Mouse (Mus musculus) ovary, postnatal 14 days (tissue): ENCODE data around the gene Rpl23.

Experiments used
- DNase-seq: peaks from one replicate; pipeline ENCODE4 v3.0.0; 2022; ENCODE audit warnings: low spot score

Gene Rpl23

DNA sequence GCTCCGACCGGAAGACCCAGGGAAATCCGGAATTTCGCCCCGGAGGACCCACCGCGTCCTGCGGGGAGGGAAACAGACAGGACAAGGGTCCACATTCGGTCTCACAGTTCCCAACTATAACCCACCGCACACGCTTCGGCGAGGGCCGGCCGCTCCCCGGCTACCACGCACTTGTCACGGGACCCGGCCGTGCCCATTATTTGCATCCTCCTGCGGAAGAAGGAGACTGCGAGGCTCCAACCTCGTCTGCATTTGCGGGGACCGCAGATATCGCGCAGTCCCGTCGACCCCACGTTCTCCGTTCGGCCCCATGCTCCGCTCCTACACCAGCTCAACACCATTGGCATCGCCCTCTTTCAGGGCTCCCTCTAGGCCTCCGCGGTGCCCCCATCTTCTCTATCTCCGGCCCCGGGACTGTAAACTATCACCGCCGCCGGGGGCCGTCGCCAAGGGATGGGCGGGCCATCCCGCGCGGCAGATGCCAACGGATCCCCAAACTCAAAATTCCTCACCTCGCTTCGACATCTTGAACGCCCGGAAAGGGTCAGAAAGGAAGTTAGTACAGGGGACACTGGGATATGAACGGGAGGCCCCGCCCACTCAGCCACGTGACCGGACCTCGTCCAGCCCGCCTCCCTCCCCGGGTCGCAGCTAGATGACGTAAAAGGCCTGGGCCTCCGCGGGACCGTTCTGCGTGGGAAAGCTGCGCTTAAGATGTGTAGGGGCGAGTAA, at the start of gene Rpl23:
TSS of gene Rpl23 (minus strand) at position 606 of the 732 bp plus-strand sequence.
- peak; percentile 99 for DNase-seq

DNA sequence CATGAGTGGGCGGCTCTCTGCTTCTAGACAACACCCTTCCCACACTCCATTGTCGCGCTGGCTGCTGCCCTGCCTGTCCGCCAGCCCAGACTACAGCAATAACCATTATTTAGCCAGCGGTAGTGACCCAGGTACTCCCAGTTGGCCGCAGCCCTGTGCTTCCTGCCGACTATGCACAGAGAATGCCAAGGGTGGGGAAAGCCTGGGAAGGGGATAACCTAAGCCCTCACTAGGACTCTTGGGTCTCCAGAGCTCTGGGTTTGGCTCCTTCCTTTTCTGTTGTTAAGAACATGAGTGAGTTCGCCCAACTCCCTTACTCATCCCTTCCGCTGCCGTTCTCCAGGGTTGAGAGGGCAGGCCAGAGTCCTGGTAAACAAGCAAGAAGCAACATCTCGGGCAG, 49.8 kb upstream of the Rpl23 start:
- no peak for DNase-seq

DNA sequence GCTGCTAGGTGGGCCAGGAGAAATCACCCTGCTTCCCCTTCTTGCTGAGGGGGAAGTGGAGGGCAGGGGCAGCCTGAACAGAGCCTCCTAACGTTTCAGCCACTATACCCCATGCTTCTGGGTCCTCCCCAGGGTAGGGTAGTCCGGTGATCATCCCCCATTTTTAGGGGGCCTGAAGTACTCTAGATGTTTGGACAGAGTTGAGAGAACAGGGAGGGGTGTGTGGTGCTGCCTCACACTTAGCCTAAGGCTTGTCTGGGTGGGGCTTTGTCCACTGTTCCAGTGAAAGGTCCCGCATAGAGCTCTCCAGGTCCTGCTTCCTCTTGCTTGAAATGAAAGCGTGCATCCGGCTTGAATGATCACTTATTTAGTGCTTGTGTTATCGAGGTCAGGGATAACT, 48.3 kb upstream of the Rpl23 start:
- no peak for DNase-seq

DNA sequence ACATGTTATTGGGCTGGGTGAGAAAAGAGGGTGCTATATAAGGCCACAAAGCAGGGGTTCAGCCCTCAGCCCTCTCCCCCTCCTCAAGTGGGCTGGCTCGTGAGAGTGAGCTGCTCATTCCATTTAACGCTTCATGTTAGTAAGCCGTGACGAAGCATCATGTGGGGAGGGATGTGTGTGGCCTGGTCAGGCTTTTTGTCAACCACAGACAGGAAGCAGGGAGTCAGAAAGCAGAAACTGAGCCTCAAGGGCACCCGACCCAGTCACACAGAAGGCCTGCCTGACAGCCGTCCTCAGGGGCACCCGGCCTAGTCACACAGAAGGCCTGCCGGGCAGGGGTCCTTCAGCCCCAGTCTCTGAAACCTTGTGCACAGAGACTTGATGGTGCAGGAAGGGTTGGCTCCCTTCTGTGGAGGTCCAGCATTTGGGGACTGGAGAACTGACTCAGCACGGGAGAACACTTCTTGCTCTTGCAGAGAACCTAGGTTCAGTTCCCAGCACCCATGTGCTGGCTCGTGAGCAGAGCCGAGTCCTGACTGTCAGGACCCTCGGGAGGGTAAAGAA, 47.8 kb upstream of the Rpl23 start:
- no peak for DNase-seq

DNA sequence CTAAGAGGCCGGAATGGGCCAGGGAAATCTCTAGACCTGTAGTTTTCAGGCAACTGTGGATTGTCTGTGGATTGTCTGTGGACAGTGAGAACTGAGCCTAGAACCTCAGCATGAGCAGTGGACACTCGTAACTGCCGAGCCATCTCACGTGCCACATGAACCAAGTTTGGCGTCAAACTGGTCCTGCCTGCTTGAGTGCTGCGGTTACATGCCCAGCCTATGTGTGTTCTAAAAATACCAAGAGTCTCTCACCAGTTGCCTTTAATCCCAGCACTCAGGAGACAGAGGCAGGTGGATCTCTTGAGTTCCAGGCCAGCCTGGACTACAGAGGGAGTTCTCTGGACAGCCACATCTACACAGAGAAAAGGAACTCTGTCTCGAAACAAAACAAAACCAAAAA, 47.1 kb upstream of the Rpl23 start:
- no peak for DNase-seq

DNA sequence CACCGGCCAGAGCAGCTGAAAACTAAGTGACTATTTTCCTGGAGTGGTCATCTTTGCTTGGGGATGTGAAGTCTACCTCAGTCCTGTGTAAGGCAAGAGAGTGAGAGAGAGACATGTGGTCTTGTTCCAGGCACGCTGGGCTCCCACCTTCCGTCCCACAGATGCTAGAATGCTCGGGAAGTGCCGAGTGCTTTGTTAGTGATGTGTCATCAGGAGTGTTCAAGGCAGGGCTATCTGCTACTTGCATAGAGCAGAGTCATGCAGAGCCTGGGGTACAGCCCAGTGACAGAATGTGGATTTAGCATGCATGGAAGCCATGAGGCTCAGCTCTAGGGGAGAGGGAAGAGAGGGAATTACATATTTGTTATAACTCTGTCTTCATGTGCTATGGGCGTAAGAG, 45.4 kb upstream of the Rpl23 start:
- no peak for DNase-seq

DNA sequence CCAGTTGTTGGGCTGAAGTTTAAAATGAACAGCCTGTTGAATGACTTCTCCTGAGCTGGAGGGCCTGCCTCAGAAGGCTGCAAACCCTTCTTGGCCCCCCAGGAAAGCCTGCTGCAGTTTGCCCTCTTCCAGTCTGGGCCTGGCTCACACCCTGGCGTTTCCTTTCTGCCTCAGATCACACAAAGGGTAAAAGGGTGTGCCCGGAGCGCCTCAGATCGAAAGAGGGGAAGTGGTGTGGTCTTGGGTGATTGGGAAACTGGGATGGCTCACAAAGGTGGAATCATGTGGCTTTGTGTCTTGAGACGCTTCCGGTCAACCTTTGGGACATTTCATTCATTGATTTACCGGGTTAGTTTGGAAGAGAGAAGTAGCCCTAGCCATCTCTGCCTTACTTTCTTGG, 44.2 kb upstream of the Rpl23 start:
- no peak for DNase-seq

DNA sequence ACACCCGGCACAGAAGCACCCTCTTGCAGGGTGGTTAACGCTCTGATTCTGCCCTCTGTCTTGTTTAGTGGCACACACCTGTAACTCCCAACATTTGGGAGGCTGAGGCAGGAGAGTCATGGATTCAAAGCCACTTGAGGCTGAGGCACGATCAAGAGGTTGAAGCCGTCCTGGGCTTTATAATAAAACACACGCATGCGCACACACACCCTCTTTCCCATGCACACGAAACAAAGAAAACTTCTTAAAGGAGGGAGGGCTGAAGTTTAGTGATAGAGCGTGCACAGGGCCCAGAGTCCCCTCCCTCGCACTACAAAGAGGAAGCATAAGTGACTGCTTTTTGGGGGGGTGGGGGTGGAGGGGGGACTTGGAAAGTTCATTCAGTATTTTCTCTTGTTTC, 43.7 kb upstream of the Rpl23 start:
- DNase-seq = no peak

DNA sequence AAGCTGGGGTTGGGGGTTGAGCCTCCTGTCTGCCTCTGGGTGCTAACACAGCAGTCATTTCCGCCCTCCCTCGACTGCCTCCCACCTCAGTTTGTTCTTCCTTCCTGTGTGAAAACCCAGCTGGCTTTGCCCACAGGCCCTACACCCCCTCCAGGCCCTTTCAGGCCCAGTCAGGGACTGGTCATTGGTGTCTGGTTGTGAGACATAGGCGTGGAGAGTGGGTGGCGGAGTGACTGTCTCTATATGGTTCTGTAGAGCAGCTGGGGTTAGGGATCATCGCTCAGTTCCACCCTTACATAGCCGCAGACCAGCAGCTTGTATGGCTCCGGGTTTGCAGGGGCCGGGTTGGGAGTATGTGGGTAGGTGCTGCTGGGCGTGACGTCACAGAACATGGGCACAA, 43.1 kb upstream of the Rpl23 start:
- no peak for DNase-seq

DNA sequence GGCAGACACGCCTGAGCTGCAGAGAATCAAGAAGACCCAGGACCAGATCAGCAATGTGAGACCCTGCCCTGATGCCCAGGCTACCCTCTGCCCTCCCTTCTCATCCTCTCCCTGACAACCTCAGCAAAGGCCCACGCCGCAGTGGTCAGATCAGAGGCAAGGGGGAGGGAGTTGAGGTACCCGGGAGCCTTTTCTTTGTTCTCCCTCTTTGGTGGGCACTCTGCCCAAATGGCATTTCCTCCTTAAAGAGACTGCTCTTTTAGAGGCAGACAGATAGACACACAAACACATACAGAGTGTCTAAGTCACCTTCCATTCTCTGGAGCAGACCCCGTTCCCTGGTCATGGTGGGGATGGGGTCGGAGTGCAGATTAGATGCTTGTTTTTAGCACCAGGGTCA, 42.7 kb upstream of the Rpl23 start:
- no peak for DNase-seq

DNA sequence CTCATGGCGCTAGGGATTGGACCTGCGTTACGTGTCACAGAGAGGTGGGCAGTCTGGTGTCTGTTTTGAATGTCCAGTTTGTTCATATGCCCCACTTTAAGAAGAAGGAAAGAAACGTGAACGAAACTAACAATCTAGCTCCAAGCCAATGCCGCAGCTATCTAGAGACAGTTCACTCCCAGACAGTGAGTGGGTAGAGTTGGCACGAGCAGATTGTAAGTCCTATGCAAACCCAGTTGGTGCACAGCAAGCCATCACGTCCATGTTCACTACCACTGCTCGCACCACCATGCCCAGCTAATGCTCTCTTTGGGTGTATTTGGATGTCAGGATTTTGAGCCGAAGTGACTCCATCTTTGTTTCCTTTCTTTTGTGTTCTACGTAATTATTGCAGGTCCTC, 41.9 kb upstream of the Rpl23 start:
- no peak for DNase-seq

DNA sequence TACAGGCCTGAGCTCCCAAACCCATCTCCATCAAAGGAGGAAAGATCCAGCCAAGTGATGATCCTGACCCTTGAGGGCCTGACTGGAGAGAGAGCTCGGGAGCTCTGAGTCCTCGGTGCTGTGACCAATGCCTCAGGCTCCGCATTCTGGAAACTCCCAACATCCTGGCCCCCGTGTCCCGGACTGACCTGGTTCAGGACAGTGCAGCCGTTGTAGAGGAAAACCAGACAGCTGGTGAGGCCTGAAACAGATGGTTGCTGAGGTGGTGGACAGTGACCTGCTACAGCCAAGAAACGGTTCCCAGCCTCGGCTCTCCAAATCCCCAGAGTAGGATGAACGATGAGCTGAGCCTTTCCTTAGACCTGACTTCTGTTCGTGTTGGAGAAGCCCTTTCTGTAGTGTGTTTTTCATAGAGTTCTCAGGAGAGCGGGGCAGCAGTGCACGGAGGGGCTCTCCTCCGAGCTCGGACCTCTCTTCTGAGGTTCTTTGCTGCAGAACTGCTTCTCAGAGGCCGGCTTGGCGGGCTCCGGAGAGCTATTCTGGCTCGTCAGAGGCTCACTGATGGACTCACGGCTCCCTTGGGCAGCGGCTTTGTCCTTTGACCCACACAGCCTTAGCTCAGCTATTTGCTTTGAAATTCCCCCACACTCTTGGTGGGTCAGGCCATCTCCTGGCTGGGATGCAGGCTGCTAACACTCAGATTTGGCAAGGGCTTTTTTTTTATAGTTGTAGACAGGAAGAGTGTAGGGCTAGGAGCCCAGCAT, 40.8 kb upstream of the Rpl23 start:
- no peak for DNase-seq

DNA sequence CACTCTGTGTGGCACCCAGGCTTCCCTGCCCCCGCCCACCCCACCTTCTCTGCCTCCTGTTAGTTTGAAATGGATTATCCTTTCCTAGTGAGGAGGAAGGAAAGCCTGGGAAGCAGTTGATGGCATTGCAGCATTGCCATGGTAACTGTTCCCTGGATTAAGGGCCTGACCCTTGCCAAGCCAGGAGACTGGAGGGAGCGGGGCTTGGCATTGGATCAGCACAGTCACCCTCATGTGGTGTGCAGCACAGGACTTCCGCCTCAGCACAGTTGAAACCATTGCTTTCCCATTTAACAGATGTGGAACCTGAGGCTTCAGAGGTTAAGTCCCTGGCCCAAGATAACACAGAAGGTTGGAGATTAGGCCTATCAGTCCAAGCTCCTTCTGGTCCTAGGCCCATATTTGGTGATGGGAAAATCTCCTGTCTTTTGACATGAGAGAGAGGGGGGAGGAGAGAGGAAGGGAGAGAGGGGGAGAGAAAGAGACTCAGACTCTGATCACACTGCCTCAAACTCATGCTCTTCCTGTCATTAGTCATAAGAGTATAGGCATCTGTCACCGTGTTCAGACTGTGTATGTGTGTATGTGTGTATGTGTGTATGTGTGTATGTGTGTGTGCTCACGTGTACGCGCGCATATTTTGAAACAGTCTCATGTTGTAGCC, 39.3 kb upstream of the Rpl23 start:
- no peak for DNase-seq

DNA sequence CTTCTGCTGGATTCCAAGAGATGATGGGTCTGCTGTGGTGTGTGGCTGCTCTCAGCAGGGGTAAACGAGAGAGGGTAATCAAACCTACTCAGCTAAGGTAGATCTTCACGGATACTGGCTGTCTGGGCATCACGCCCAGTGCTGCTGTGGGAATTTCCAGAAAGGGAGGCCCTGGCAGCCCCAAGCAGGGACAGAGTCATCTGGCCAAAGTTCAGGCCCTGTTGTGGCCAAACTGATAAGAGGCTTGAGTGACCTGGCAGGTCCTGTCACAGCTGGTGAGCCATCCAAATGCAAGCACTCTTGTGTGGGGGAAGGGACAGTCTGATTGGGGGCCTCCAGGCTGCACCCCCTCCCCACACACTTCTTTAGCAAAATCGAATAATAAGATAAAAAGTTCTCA, 38.6 kb upstream of the Rpl23 start:
- DNase-seq = peak; percentile 31

DNA sequence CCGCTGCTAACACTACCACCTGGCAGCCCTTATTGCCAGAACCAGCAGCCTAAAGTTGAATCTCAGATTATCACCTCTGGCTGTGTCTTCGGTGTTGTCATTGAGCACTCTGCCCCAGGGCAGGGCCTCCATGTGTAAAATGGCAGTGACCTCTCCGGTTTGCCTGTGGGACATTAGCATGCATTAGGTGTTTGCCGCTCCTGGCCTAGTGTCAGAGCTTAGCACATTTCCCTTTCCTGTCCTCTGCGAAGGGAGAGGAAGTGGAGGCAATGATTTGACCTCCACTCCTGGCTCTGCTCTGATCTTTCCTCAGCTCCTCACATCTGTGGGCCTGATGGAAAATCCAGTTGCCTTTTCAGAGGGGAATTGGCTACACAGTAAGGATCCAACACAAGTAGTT, 37.7 kb upstream of the Rpl23 start:
- DNase-seq = no peak

DNA sequence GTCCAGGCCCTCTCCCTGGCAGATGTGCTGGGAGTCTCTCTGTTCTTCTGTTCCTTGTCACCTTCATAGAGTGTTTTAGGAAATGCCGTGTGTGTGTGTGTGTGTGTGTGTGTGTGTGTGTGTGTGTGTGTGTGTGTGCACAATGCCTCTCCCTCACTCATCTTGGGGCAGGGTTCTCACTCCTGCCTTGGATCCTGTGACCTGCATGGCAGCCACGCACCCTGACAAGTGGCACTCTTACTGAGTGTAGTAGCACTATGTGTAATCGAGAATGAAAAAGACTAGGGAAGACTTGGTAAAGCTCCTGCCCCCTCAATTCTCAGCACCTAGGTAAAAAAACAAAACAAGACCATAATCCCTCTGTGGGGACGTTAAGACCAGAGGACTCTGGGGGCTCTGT, 36.9 kb upstream of the Rpl23 start:
- no peak for DNase-seq

DNA sequence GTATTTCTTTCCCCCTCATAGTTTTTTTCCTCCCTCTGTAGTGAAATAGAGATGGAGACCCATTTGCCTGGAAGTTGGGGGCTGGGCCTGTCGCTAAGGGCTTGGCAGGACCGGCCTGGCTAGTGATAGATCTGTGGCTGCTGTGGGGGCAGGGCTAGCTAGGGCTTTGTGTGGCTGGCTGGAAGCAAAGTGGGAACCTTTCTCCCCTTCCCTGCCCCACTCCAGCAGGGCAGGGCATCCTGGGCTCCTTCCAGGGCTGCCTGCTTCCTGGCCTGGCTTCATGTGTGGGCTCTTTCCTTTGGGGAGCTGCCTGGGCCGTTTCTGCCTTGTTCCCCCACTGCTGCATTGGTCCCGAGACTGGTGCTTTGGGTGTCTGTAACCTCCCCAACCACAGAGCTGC, 36.3 kb upstream of the Rpl23 start:
- DNase-seq = no peak

DNA sequence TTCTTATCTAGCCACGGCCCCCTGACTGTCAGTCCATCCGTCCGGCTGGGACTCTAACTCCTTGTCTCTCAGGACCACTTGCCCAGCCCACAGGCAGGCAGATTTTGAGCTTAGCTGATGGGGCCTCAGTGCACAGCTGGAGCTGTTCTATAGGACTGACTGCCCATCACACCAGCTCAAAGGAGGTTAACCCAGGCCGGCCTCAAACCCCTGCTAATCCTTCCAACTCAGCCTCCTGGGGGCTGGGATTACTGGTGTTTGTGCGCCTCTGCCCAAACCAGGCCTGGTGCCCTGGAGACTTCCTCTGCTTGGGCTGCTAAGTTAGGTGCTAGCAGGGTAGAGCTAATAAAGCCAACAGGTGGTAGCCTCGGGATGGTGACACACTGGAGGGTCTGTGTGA, 35.8 kb upstream of the Rpl23 start:
- no peak for DNase-seq

DNA sequence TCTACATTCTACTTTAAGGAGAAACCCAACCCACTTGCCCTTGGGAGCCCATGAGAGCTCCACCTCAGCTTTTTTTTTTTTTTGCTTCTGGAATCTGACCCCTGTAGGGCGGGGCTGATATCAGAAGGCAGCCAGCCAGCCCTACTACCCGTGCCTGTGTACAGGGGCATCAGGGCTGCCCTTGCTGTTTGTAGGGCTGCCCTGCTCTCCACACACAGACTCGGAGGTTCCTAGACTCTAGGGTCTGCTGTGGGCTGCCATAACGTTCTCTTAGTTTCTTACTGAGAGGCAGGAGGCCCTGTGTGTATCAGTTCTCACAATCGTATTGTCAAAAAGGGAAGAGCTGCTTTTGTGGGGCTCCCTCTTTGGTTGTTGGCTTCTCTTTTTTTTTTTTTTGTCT, 35.1 kb upstream of the Rpl23 start:
- no peak for DNase-seq

DNA sequence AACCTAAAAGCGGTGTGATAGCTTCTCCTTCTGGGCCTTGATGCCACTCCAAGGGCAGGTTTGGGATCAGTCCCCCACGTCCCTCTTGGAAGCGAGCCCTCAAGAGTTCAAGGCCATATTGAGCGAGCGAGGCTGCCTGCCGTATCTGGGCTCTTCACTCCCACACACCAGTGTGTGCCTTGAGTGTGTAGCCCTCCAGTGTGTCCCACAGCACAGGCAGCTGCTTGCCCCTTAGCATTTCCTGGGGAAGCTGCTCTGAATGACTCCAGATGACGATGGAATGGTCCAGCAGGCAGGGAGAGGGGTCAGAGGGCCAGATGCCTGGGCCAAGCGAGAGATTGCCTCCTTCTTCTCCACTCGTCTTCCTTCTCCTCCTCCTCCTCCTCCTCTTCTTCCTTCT, 34.7 kb upstream of the Rpl23 start:
- DNase-seq = peak; percentile 19

DNA sequence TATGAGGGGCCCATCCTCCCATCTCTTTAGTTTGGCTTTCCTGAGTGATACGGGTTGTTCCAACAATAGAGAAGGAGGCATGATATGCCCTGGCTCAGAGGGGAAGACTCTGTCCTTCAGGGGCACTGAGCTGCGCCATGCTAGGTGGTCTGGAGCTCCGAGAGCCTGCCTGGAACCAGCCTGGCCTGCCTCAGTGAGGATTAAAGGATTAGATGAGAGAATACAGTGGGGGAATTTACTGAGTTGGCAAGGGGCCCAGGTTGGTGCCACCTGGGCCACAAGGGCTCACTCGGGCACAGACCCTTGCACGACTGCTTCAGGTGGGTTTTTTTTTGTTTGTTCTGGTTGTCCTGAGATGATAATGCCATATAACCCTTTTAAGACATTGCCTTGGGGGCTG, 33.9 kb upstream of the Rpl23 start:
- DNase-seq = no peak

DNA sequence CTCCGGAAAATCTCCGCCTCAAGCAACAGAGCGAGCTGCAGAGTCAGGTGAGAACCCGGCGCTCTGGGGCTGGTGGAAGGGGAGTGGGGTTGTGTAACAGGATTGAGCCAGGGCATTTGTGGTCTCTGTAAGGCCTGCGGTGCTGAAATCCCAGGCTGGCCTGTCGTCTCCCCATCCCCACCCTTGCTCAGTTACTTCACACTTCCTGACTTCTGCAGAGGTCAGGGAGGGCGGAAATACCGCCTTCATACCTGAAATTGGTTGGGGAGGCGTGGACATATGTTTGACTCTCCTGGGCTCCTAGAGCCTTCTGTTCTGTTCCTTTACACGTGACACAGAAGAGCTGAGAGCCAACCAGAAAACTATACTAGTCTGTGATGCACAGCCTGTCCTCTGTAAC, 33.5 kb upstream of the Rpl23 start:
- DNase-seq = no peak
